Mouse (Mus musculus): ENCODE measurements around the gene Ddc. TPM values are rescaled to one million over a fixed set of nuclear protein-coding genes. Genes with fewer than 3 reads are reported as not detected.

The Ddc gene
- polyA plus RNA-seq, 1 experiment from 2014 or later, result 15.4 TPM

DNA sequence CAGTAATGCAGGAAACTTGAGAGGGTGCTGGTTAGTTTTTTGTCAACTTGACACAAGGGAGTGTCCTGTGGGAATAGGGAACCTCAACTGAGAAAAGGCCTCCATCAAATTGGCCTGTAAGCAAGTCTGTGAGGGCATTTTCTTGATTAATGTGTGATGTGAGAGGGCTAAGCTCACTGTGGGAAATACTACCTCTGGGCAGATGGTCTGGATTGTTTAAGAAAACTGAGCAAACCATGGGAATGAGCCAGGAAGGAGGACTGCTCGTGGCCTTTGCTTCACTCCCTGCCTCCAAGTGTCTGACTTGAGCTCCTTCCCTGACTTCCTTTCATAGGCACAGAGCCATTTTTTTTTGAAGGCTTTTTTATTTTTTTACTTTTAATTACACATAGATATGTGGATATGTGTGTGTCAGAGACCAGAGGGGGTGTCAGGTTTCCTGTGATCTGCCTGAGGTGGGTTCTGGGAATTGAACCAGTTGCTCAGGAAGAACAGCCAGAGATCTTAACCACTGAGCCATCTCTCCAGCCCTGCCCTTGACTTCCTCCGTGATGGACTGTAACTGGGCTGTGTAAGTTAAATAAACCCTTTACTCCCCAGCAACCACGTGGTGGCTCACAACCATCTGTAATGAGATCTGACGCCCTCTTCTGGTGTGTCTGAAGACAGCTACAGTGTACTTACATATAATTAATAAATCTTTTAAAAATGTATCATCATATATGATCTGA is 44.0 kb downstream of the Ddc start:
- ATAC-seq (ENCODE audit: borderline replicate concordance, extremely low read depth, low FRiP score, low TSS enrichment), result peak; percentile 16; the same call in 1 of the 2 replicates
- Histone ChIP-seq H3K9me3 (no peaks in the 10 kb centered on the region), H3K27me3 (no peaks in the 10 kb centered on the region), H3K4me2 (no peak overlapping the region), H3K36me3 (no peaks in the 10 kb centered on the region), H3K4me3 (no peak overlapping the region), H3K9ac (no peak overlapping the region), H3K27ac (peak overlapping the region; percentile 77), H3K4me1 (peaks cover 49% of the 10 kb centered on the region)
- WGBS, result 31% methylated on average over 4 of the region's 4 CpGs

DNA sequence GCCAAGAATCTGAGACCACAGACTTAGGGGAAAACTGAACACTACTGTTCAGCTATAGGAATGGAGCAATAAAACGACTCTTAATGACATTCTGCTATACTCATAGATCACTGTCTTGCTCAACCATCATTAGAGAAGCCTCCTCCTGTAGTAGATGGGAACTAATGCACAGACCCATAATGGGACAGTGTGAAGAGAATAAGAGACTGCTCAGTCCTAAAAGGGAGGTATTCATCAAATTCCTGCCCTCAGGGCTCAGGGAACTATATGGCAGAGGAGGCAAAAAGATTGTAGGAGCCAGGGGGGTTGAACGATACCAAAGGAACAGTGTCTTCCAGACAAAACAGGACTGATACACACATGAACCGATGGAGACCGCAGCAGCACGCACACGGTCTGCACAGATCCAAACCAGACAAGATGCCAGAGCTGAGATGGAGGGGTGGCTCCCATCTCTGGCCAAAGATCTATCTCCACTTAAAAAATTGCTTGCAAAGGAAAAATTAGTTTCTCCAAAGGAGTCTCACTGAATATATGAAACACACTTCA is 45.9 kb downstream of the Ddc start:
- no peak overlapping the region for H3K4me3 ChIP-seq
- no peaks in the 10 kb centered on the region for H3K27me3 ChIP-seq
- H3K4me2 ChIP-seq, result no peak overlapping the region
- H3K36me3 ChIP-seq, result no peaks in the 10 kb centered on the region
- peak overlapping the region; percentile 81 for H3K27ac ChIP-seq
- no peaks in the 10 kb centered on the region for H3K9me3 ChIP-seq
- no peak for ATAC-seq (ENCODE audit: borderline replicate concordance, extremely low read depth, low FRiP score, low TSS enrichment)
- WGBS, result 62% methylated on average over 6 of the region's 6 CpGs
- peaks cover 60% of the 10 kb centered on the region for H3K4me1 ChIP-seq
- H3K9ac ChIP-seq, result no peak overlapping the region

DNA sequence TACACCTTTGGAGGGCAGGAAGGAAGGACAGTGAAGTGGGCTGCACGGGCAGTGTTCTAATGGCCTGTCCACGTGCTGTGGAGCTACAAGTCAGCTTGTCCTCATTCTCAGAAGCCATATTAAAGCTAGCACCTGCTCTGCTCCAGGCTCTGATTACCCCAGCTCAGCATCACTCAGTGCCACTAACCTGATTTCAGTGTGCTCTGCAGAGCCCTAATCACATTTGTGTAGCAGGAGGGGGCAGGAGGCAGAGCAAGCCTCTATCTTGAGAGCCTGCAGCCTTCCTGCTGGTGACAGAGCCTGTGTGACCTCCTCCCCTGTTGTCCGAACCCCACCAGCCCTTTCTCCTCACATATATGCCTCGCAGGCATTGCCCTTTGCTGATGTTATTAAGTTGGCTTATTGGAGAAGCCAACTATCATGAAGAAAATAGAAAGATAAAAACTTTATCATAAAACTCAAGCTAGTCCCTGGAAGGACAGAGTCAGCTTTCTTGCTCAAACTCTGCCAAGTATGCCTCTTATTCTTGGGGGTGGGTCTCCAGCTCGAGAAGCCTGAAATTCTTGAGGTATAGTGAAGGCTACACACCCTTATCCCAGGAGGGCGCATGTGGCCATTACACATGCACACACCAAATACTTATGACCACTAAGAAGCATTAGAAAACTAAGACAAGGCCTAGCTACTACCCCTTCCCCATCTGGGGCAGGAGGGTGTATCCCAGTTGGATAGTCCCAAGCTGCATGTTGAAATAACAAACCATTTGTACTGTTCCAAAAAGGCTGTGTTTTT is 47.3 kb downstream of the Ddc start:
- peak overlapping the region; percentile 81 for H3K27ac ChIP-seq
- WGBS, result 43% methylated on average over 6 of the region's 6 CpGs
- no peak overlapping the region for H3K9ac ChIP-seq
- H3K4me2 ChIP-seq, result no peak overlapping the region
- H3K27me3 ChIP-seq, result no peaks in the 10 kb centered on the region
- H3K4me3 ChIP-seq, result no peak overlapping the region
- no peaks in the 10 kb centered on the region for H3K36me3 ChIP-seq
- peaks cover 57% of the 10 kb centered on the region for H3K4me1 ChIP-seq
- ATAC-seq (ENCODE audit: borderline replicate concordance, extremely low read depth, low FRiP score, low TSS enrichment), result no peak
- H3K9me3 ChIP-seq, result no peaks in the 10 kb centered on the region

DNA sequence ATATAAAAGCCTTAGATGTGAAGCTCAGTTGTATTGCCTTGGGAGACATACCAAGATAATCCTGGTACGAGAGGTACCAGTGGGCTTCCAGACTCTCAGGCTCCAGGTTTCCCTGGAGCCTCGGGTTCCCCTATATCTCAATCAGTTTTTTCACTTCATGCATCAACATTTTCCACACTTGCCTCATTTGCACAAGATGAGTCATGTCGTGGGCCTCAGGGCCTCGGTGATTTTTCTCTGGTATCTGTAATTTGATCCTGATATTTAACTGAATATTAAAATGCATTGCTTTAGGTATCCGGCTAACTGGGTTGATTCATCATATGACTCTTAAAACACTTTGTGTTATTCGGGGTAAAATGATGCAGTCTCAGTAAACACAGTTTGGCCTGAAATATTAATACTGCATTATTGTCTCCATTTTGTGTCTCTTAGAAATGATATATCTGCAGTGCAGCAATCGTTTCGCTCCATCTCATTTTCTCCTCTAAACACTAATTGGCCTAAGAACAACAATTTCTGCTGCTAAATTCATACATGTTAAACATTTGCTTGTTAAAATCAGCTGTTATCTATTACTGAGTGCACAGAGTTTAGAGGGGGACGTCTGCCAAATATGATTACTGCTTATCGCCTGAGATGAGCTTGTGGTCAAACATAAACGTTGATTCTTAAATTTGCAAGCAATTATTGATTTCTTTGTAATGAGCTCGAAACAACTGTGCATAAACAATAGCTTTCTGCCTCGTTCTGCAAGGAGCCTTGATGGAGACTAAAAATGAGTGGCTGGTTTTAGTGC is 48.2 kb downstream of the Ddc start:
- WGBS, result 40% methylated on average over 13 of the region's 13 CpGs
- H3K27me3 ChIP-seq, result no peaks in the 10 kb centered on the region
- H3K4me1 ChIP-seq, result peaks cover 50% of the 10 kb centered on the region
- H3K9me3 ChIP-seq, result no peaks in the 10 kb centered on the region
- no peak for ATAC-seq (ENCODE audit: borderline replicate concordance, extremely low read depth, low FRiP score, low TSS enrichment)
- no peak overlapping the region for H3K4me3 ChIP-seq
- H3K36me3 ChIP-seq, result no peaks in the 10 kb centered on the region
- no peak overlapping the region for H3K4me2 ChIP-seq
- H3K9ac ChIP-seq, result no peak overlapping the region
- peak overlapping the region; percentile 81 for H3K27ac ChIP-seq

DNA sequence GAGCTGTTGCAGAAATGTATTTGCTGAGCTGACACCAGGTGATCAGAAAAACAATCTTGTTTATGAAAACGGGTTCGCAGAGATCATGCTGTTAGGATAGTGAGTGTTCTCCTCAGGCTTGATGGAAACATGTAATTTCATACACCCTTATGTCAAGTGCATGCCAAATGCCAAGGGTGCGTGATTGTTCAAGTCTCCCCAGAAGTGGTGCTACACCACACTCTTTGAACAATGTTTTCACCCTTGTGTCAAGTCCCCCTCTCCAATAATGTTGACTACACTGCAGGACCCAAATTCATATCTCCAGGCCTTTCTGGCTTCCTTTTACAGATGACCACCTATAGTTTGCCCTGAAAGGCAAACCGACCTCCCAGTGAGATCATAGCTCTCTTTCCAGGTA is 49.5 kb downstream of the Ddc start:
- H3K4me3 ChIP-seq, result no peak overlapping the region
- WGBS, result 64% methylated on average over 4 of the region's 4 CpGs
- ATAC-seq (ENCODE audit: borderline replicate concordance, extremely low read depth, low FRiP score, low TSS enrichment), result no peak
- peak overlapping the region; percentile 81 for H3K27ac ChIP-seq
- no peaks in the 10 kb centered on the region for H3K36me3 ChIP-seq
- peaks cover 55% of the 10 kb centered on the region for H3K4me1 ChIP-seq
- no peaks in the 10 kb centered on the region for H3K27me3 ChIP-seq
- no peaks in the 10 kb centered on the region for H3K9me3 ChIP-seq
- H3K9ac ChIP-seq, result no peak overlapping the region
- H3K4me2 ChIP-seq, result no peak overlapping the region

GRCm38 (mm10) chr11:11845044-11845443 is 52.9 kb downstream of the Ddc start:
- WGBS, result 66% methylated on average over 8 of the region's 8 CpGs
- no peak overlapping the region for H3K9ac ChIP-seq

DNA sequence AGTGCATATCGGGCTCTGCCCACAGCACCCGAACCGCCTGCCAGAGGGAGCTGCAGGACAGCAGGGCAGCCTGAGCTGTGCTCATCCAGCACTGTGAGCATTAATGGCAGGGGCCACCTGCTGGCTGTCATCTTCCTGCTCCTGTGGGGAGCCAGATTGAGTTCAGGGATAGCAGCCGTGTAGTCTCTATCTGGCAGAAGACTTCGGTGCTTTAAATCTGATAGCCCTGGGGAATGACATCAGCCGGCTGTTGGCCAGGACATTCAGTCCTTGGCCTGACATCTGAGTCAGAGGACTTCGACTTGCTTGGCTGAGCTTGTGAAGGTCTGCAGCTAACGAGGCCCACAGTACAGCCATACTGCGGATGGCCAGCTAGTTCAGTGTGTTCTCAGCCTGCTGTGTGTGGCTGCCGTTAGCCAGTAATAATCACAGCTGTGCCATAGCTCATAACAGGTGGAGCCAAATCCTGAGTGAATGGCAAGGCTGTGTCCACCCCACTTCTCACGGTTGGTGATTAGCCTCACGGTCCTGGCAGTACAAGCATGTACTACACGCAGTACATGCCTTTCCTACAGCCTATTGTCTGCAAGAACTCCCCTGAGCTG is 53.5 kb downstream of the Ddc start:
- Histone ChIP-seq H3K36me3 (no peaks in the 10 kb centered on the region), H3K4me1 (peaks cover 35% of the 10 kb centered on the region), H3K9me3 (no peaks in the 10 kb centered on the region), H3K9ac (no peak overlapping the region), H3K4me2 (no peak overlapping the region), H3K27me3 (no peaks in the 10 kb centered on the region), H3K27ac (peak overlapping the region; percentile 60), H3K4me3 (no peak overlapping the region)
- 41% methylated on average over 13 of the region's 13 CpGs for WGBS
- peak; percentile 68 for ATAC-seq (ENCODE audit: borderline replicate concordance, extremely low read depth, low FRiP score, low TSS enrichment)

More at GRCm38 (mm10) chr11:11845044-11845443, 52.9 kb downstream of the Ddc start:
- H3K9me3 ChIP-seq, result no peaks in the 10 kb centered on the region
- ATAC-seq (ENCODE audit: borderline replicate concordance, extremely low read depth, low FRiP score, low TSS enrichment), result no peak
- no peak overlapping the region for H3K4me3 ChIP-seq
- no peaks in the 10 kb centered on the region for H3K36me3 ChIP-seq
- no peaks in the 10 kb centered on the region for H3K27me3 ChIP-seq
- H3K4me1 ChIP-seq, result peaks cover 40% of the 10 kb centered on the region
- H3K4me2 ChIP-seq, result no peak overlapping the region
- peak overlapping the region; percentile 60 for H3K27ac ChIP-seq

DNA sequence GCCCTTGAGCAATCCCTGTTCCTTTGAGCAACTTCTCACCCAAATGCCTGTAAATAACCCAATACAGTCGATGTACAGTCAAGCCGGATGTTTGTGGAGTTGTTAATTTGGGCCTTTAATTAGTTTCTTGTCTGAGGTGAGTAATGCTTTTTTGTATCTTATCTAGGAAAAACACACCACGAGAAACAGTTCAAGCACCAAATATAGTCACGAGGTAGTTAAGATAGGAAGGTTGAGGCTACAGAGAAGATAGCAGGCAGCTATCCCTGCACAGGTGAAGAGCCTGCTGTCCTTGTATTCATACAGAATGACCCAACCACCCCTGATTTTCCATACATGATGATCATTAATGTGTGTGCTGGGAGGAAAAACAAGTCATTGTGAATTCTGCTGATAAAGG is 56.4 kb downstream of the Ddc start:
- Histone ChIP-seq H3K36me3 (no peaks in the 10 kb centered on the region), H3K4me1 (peaks cover 38% of the 10 kb centered on the region), H3K4me2 (no peak overlapping the region), H3K27ac (0 out of 2 replicates have a peak overlapping the region, but pooled peaks have one; percentile 27), H3K9ac (no peak overlapping the region), H3K27me3 (no peaks in the 10 kb centered on the region), H3K4me3 (no peak overlapping the region), H3K9me3 (no peaks in the 10 kb centered on the region)
- WGBS, result 52% methylated on average over 4 of the region's 4 CpGs
- no peak for ATAC-seq (ENCODE audit: borderline replicate concordance, extremely low read depth, low FRiP score, low TSS enrichment)

GRCm38 (mm10) chr11:11840746-11841145 is 57.2 kb downstream of the Ddc start:
- Histone ChIP-seq H3K9me3 (no peaks in the 10 kb centered on the region), H3K36me3 (no peaks in the 10 kb centered on the region), H3K4me3 (no peak overlapping the region), H3K27me3 (no peaks in the 10 kb centered on the region), H3K27ac (peak overlapping the region; percentile 27; the same call in 1 of the 2 replicates), H3K4me1 (peaks cover 47% of the 10 kb centered on the region), H3K4me2 (no peak overlapping the region), H3K9ac (no peak overlapping the region)
- ATAC-seq (ENCODE audit: borderline replicate concordance, extremely low read depth, low FRiP score, low TSS enrichment), result no peak
- 59% methylated on average over 2 of the region's 2 CpGs for whole genome bisulfite sequencing

DNA sequence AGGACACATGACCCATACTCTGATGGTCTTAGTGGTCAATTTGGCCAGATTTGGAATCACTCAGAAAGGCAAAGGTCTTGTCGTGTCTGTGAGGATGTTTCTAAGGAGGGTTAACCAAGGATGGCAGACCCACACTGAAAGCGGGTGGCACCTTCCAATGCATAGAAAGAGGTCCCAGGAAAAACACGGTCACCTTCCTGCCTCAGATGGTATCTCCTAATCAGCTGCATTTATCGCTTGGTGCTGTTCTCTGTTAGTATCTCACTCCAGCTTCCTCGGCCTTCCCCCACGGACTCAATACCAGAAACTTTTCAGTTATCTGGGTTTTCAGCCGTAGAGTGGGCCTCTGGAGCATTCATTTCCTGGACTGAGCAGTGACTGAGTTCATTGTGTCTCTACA is 58.1 kb downstream of the Ddc start:
- no peaks in the 10 kb centered on the region for H3K36me3 ChIP-seq
- H3K27me3 ChIP-seq, result no peaks in the 10 kb centered on the region
- H3K9ac ChIP-seq, result no peak overlapping the region
- WGBS, result 84% methylated on average over 7 of the region's 7 CpGs
- H3K4me2 ChIP-seq, result no peak overlapping the region
- no peak overlapping the region for H3K27ac ChIP-seq
- no peaks in the 10 kb centered on the region for H3K9me3 ChIP-seq
- H3K4me1 ChIP-seq, result peaks cover 51% of the 10 kb centered on the region
- no peak for ATAC-seq (ENCODE audit: borderline replicate concordance, extremely low read depth, low FRiP score, low TSS enrichment)
- no peak overlapping the region for H3K4me3 ChIP-seq

- H3K4me2 ChIP-seq, result no peak overlapping the region
- no peaks in the 10 kb centered on the region for H3K27me3 ChIP-seq
- peak; percentile 50; the same call in 1 of the 2 replicates for ATAC-seq (ENCODE audit: borderline replicate concordance, extremely low read depth, low FRiP score, low TSS enrichment)
- no peaks in the 10 kb centered on the region for H3K36me3 ChIP-seq
- no peak overlapping the region for H3K4me3 ChIP-seq
- H3K27ac ChIP-seq, result peak overlapping the region; percentile 82
- no peaks in the 10 kb centered on the region for H3K9me3 ChIP-seq
- H3K9ac ChIP-seq, result no peak overlapping the region
- H3K4me1 ChIP-seq, result peaks cover 51% of the 10 kb centered on the region
- WGBS, result 36% methylated on average over 5 of the region's 5 CpGs
Measured at GRCm38 (mm10) chr11:11837384-11837783, 60.6 kb downstream of the Ddc start.

All from lung, embryonic 15.5 days (tissue).